Mouse (Mus musculus) bone marrow, adult 2 months (tissue): Measurements from ENCODE around the gene Wdr75.

ENCODE experiments used
- CTCF ChIP-seq: fragments of 200-500 bp; IDR thresholded peaks from 2 replicates; pipeline ENCODE4 v1.5.1; 2011; ENCODE audit warnings: low read length, control low read depth; ENCODE audit not compliant: control insufficient read depth, insufficient read depth
- POLR2A ChIP-seq: fragments of 200-500 bp; IDR thresholded peaks from 2 replicates; pipeline ENCODE4 v1.6.1; 2011; ENCODE audit warnings: low read depth, mild to moderate bottlenecking, control low read depth, low read length, borderline replicate concordance; ENCODE audit not compliant: control insufficient read depth

GRCm38 (mm10) chr1:45835362-45836063, 40.5 kb downstream of the Wdr75 start:
- TF ChIP-seq CTCF (no peak), POLR2A (no peak)
